Mouse (Mus musculus): ENCODE measurements around the gene Cenpe. TPM values are rescaled to one million over a fixed set of nuclear protein-coding genes. Genes with fewer than 3 reads are reported as not detected.
A peak's percentile ranks its signal among the peaks of the same experiment; 100 is the strongest.
"Not testable (repeated sequence)": the region's sequence is repeated elsewhere in the genome, so short reads cannot be mapped to it uniquely, and the experiment has no call there.

Gene Cenpe
- polyA plus RNA-seq (2012; rRNA removed), result 9.0 and 10.3 TPM in 2 replicates

GRCm38 (mm10) chr3:135211805-135212657 is at the start of gene Cenpe:
Cenpe (plus strand) TSS chr3:135212537.
- DNase-seq, result peak; percentile 90
- 5% methylated on average over 29 of the region's 29 CpGs for WGBS
- no peaks in the 10 kb centered on the region for H3K27me3 ChIP-seq (ENCODE audit: control insufficient read depth, insufficient read depth, low read length)

GRCm38 (mm10) chr3:135171898-135172446 is 40.4 kb upstream of the Cenpe start:
- TF ChIP-seq POLR2A (IDR thresholded peaks at IDR 0.05; ENCODE audit: control insufficient read depth, extremely low read depth, insufficient read depth, low read length, poor library complexity), result no peak
- no peak for TF ChIP-seq CTCF (IDR thresholded peaks at IDR 0.05; ENCODE audit: borderline replicate concordance, control insufficient read depth, extremely low read depth, insufficient read depth, low read length, poor library complexity)
- no peaks in the 10 kb centered on the region for H3K27me3 ChIP-seq (ENCODE audit: control insufficient read depth, insufficient read depth, low read length)
- WGBS, result 72% methylated on average over 3 of the region's 3 CpGs
- no peak for DNase-seq
- no peak overlapping the region for H3K27ac ChIP-seq (ENCODE audit: control insufficient read depth, insufficient read depth, low read length)
- H3K4me3 ChIP-seq (ENCODE audit: control insufficient read depth, insufficient read depth, low read length), result no peak overlapping the region
- H3K36me3 ChIP-seq (ENCODE audit: control insufficient read depth, insufficient read depth, low read length), result no peaks in the 10 kb centered on the region
- H3K4me1 ChIP-seq (replicated peaks; ENCODE audit: control insufficient read depth, insufficient read depth, low read length), result no peaks in the 10 kb centered on the region

More at GRCm38 (mm10) chr3:135211805-135212657, at the start of gene Cenpe:
- TF ChIP-seq CTCF (IDR thresholded peaks at IDR 0.05; ENCODE audit: borderline replicate concordance, control insufficient read depth, extremely low read depth, insufficient read depth, low read length, poor library complexity), result 0 out of 2 replicates have a peak, but pooled peaks have one; percentile 40
- 0 out of 2 replicates have a peak, but pooled peaks have one; percentile 44 for TF ChIP-seq POLR2A (IDR thresholded peaks at IDR 0.05; ENCODE audit: control insufficient read depth, extremely low read depth, insufficient read depth, low read length, poor library complexity)
- Histone ChIP-seq H3K4me1 (replicated peaks; ENCODE audit: control insufficient read depth, insufficient read depth, low read length) (peaks cover 3% of the 10 kb centered on the region; the same call in 1 of the 2 replicates), H3K36me3 (ENCODE audit: control insufficient read depth, insufficient read depth, low read length) (peaks cover 11% of the 10 kb centered on the region), H3K4me3 (ENCODE audit: control insufficient read depth, insufficient read depth, low read length) (peak within 1 kb of the TSS; percentile 92), H3K27ac (ENCODE audit: control insufficient read depth, insufficient read depth, low read length) (no peak within 1 kb of the TSS; the same call in 1 of the 2 replicates)

GRCm38 (mm10) chr3:135191861-135192260 is 20.5 kb upstream of the Cenpe start:
- TF ChIP-seq CTCF (IDR thresholded peaks at IDR 0.05; ENCODE audit: borderline replicate concordance, control insufficient read depth, extremely low read depth, insufficient read depth, low read length, poor library complexity) (no peak), POLR2A (IDR thresholded peaks at IDR 0.05; ENCODE audit: control insufficient read depth, extremely low read depth, insufficient read depth, low read length, poor library complexity) (no peak)
- no peak for DNase-seq
- Histone ChIP-seq H3K36me3 (ENCODE audit: control insufficient read depth, insufficient read depth, low read length) (no peaks in the 10 kb centered on the region), H3K4me3 (ENCODE audit: control insufficient read depth, insufficient read depth, low read length) (no peak overlapping the region), H3K27ac (ENCODE audit: control insufficient read depth, insufficient read depth, low read length) (no peak overlapping the region), H3K4me1 (replicated peaks; ENCODE audit: control insufficient read depth, insufficient read depth, low read length) (no peaks in the 10 kb centered on the region), H3K27me3 (ENCODE audit: control insufficient read depth, insufficient read depth, low read length) (no peaks in the 10 kb centered on the region)
- 11% methylated on average over 6 of the region's 6 CpGs for WGBS

GRCm38 (mm10) chr3:135198051-135198450 is 14.3 kb upstream of the Cenpe start:
- not testable (repeated sequence) for DNase-seq; H3K36me3 ChIP-seq (ENCODE audit: control insufficient read depth, insufficient read depth, low read length); H3K4me3 ChIP-seq (ENCODE audit: control insufficient read depth, insufficient read depth, low read length); H3K4me1 ChIP-seq (replicated peaks; ENCODE audit: control insufficient read depth, insufficient read depth, low read length); H3K27me3 ChIP-seq (ENCODE audit: control insufficient read depth, insufficient read depth, low read length); H3K27ac ChIP-seq (ENCODE audit: control insufficient read depth, insufficient read depth, low read length)
- WGBS, result 73% methylated on average over 2 of the region's 2 CpGs

- 0 out of 2 replicates have a peak, but pooled peaks cover 5% of the 10 kb centered on the region for H3K4me1 ChIP-seq (replicated peaks; ENCODE audit: control insufficient read depth, insufficient read depth, low read length)
- DNase-seq, result no peak
- WGBS, result 22% methylated on average over 17 of the region's 17 CpGs
- no peak overlapping the region for H3K4me3 ChIP-seq (ENCODE audit: control insufficient read depth, insufficient read depth, low read length)
- no peak overlapping the region for H3K27ac ChIP-seq (ENCODE audit: control insufficient read depth, insufficient read depth, low read length)
- no peak for TF ChIP-seq CTCF (IDR thresholded peaks at IDR 0.05; ENCODE audit: borderline replicate concordance, control insufficient read depth, extremely low read depth, insufficient read depth, low read length, poor library complexity)
- TF ChIP-seq POLR2A (IDR thresholded peaks at IDR 0.05; ENCODE audit: control insufficient read depth, extremely low read depth, insufficient read depth, low read length, poor library complexity), result no peak
- H3K27me3 ChIP-seq (ENCODE audit: control insufficient read depth, insufficient read depth, low read length), result no peaks in the 10 kb centered on the region
- no peaks in the 10 kb centered on the region for H3K36me3 ChIP-seq (ENCODE audit: control insufficient read depth, insufficient read depth, low read length)
These were observed 11.7 kb upstream of the Cenpe start for GRCm38 (mm10) chr3:135200409-135201303.

- Histone ChIP-seq H3K4me3 (ENCODE audit: control insufficient read depth, insufficient read depth, low read length) (no peak overlapping the region), H3K4me1 (replicated peaks; ENCODE audit: control insufficient read depth, insufficient read depth, low read length) (no peaks in the 10 kb centered on the region), H3K27ac (ENCODE audit: control insufficient read depth, insufficient read depth, low read length) (no peak overlapping the region), H3K27me3 (ENCODE audit: control insufficient read depth, insufficient read depth, low read length) (no peaks in the 10 kb centered on the region), H3K36me3 (ENCODE audit: control insufficient read depth, insufficient read depth, low read length) (no peaks in the 10 kb centered on the region)
- TF ChIP-seq POLR2A (IDR thresholded peaks at IDR 0.05; ENCODE audit: control insufficient read depth, extremely low read depth, insufficient read depth, low read length, poor library complexity) (no peak), CTCF (IDR thresholded peaks at IDR 0.05; ENCODE audit: borderline replicate concordance, control insufficient read depth, extremely low read depth, insufficient read depth, low read length, poor library complexity) (no peak)
- WGBS, result 30% methylated on average over 4 of the region's 4 CpGs
- DNase-seq, result no peak
These were observed 5.7 kb upstream of the Cenpe start for GRCm38 (mm10) chr3:135206621-135207020.

Data from thymus, adult 2 months (tissue).